ENCODE assay signal across 9 mouse cellular contexts in the genomic region with DNA sequence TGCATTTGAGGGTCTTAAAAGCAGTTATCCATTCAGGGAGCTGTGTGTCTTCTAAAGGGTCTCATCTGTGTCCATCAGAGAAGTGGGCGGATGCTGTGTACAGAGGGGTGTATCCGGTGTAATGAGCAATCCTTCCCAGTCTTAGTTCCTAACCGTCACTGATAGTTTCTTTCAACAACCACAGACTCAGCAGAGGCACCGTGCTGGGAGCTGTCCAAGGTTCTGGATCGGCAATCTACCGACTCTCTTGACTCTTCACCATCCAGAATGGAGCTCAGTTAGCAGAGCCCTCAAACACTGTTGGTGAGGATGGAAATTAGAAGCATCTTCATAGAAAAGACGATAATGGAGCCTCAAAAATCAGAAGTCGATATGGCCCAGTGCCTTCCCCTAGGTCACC.
DNase-seq lines count a peak whose midpoint lies in the region; ATAC-seq and TF ChIP-seq lines count a peak whose summit lies in the region.
"Had no signal": no experiment of that assay in that cellular context is flagged by ENCODE, and none has a peak within 500 bp of the region (broad histone marks: within the 10 kb centered on the region; RNA-seq: fewer than 3 reads in every experiment).

No protein-coding gene starts in this region.

- H3K9ac ChIP-seq in ES-E14 (ENCODE audit: insufficient read depth, low read depth, low read length, poor library complexity, severe bottlenecking), result no peak overlapping the region
- H3K9ac ChIP-seq: stomach, embryonic 15.5 days had no signal

- no peak for ATAC-seq in erythroblast, adult 5-6 weeks (replicated peaks; ENCODE audit: low FRiP score, poor library complexity, severe bottlenecking)

- peak; percentile 45 to 71 for DNase-seq in gastrocnemius, postnatal 4 days (ENCODE audit: low spot score in 2 of 2)
- no peak for DNase-seq in gastrocnemius, postnatal 25 days
- peak; percentile 86 for DNase-seq in ES-E14 (ENCODE audit: low read depth, low spot score)
- DNase-seq in embryo, embryonic 10 days (ENCODE audit: low spot score), result peak; percentile 90
- peak; percentile 71 to 81 for DNase-seq in kidney, postnatal 25 days
- DNase-seq in testis, postnatal 14 days (ENCODE audit: low spot score), result peak; percentile 56
- DNase-seq in layer of hippocampus, adult 9-11 months, result no peak

- H3K9me3 ChIP-seq in ES-E14 (ENCODE audit: control insufficient read depth, insufficient read depth, low read depth, low read length), result no peaks in the 10 kb centered on the region
- H3K9me3 ChIP-seq: stomach, embryonic 15.5 days had no signal

- in situ Hi-C loops in ES-E14 (cut with MboI; ENCODE audit: low sequenced_read_pairs in 2 of 2, unreplicated experiment in 2 of 2), result no loop called here

- peaks cover 5 to 23% of the 10 kb centered on the region in 2 experiments; a peak in 3 of 4 replicates for H3K4me1 ChIP-seq in ES-E14 (ENCODE audit: control insufficient read depth in 2 of 2, insufficient read depth in 2 of 2, low read length in 2 of 2, poor library complexity in 1 of 2)
- H3K4me1 ChIP-seq: stomach, embryonic 15.5 days had no signal

- H3K36me3 ChIP-seq in ES-E14 (ENCODE audit: control insufficient read depth, insufficient read depth, low read length, poor library complexity, severe bottlenecking), result no peaks in the 10 kb centered on the region
- H3K36me3 ChIP-seq: stomach, embryonic 15.5 days had no signal

- H3K27ac ChIP-seq in ES-E14 (ENCODE audit: insufficient read depth, low read depth, low read length, poor library complexity, severe bottlenecking), result no peak overlapping the region
- H3K27ac ChIP-seq: stomach, embryonic 15.5 days had no signal

- H3K4me3 ChIP-seq in ES-E14 (ENCODE audit: insufficient read depth in 1 of 2, low read depth in 1 of 2, low read length in 2 of 2, poor library complexity in 1 of 2, severe bottlenecking in 1 of 2), result no peak overlapping the region
- H3K4me3 ChIP-seq: stomach, embryonic 15.5 days had no signal

TF ChIP-seq in ES-E14, 5 proteins besides CTCF, POLR2A, EP300 and RAD21:
- TF ChIP-seq MAFK (IDR thresholded peaks at IDR 0.05; ENCODE audit: insufficient read depth, low read depth, low read length) (peak; percentile 38; the same call in 1 of the 2 replicates), ZNF384 (IDR thresholded peaks at IDR 0.05; ENCODE audit: low read depth, low read length) (no peak), CHD2 (IDR thresholded peaks at IDR 0.05; ENCODE audit: low read depth, low read length) (no peak), HCFC1 (IDR thresholded peaks at IDR 0.05; ENCODE audit: borderline replicate concordance, insufficient read depth, low read length) (no peak), ZC3H11A (IDR thresholded peaks at IDR 0.05; ENCODE audit: borderline replicate concordance, low read depth, low read length) (no peak)

Comparison
In these comparisons a context has a peak if more than half of its experiments do, and no peak if none do; other contexts are left out.
1. DNase-seq: peak in gastrocnemius, postnatal 4 days (2 of 2), ES-E14 (single experiment), embryo, embryonic 10 days (single experiment), kidney, postnatal 25 days (2 of 2) and testis, postnatal 14 days (single experiment); none in gastrocnemius, postnatal 25 days (single experiment) and layer of hippocampus, adult 9-11 months (single experiment).